ENCODE assay signal across 8 mouse cellular contexts in the genomic region with DNA sequence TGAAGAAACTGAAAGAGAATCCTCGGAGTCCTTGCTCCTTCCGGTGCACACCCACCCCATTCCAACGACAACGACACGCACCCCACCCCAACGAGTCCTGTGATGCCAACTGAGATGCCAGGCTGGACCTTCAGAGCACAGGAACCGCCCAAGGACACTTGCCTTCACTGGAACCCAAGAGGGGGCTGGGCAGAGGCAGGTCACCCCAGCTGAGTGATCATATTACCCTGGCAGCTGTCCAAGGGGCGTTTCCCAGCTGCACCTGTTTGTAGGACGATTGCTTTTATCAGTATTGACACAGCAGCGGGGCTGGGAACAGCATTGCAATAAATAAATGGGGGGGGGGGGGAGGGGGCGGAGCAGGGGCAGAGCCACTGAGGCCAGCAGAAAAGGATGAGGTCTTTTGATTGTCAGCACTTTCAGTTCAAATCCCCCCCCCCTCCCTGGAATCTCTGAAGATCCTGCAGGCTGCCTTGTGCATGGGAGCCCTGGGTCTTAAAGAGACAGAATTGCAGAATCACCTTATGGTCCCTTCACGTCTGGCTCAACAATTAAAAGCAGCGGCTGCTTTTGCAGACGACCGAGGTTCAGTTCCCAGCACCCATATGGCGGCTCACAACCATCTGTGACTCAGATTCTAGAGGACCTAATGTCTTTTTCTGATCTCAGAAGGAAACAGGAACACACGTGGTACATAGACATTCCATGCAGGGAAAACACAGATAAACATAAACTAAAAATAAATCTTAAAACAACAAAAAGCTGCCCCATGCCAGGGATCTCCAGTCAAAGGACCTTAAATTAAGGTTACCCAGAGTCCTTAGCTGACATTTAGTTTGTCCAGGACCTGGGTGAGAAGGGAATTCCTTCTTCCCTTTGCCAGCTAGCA. TPM values are rescaled to one million over a fixed set of nuclear protein-coding genes. Genes with fewer than 3 reads are reported as not detected.
DNase-seq lines count a peak whose midpoint lies in the region; ATAC-seq and TF ChIP-seq lines count a peak whose summit lies in the region.

No protein-coding gene starts in this region.

- peak; percentile 50; the same call in 1 of the 2 replicates for ATAC-seq in forebrain, embryonic 13.5 days
- ATAC-seq in hindbrain, embryonic 11.5 days (ENCODE audit: low FRiP score), result no peak; the same call in 1 of the 2 replicates
- ATAC-seq in limb, embryonic 12.5 days (ENCODE audit: insufficient number of reproducible peaks, insufficient read depth, low FRiP score, low TSS enrichment, low read depth), result no peak
- no peak for ATAC-seq in midbrain, embryonic 14.5 days (ENCODE audit: low FRiP score, low TSS enrichment)

- peak overlapping the region; percentile 31 for H3K4me2 ChIP-seq in forebrain, embryonic 13.5 days
- 0 out of 2 replicates have a peak overlapping the region, but pooled peaks have one; percentile 7 for H3K4me2 ChIP-seq in hindbrain, embryonic 11.5 days (replicated peaks; ENCODE audit: low read depth, low read length)
- peak overlapping the region; percentile 24 for H3K4me2 ChIP-seq in limb, embryonic 12.5 days
- peak overlapping the region; percentile 17; the same call in 1 of the 2 replicates for H3K4me2 ChIP-seq in midbrain, embryonic 14.5 days (ENCODE audit: low read length)

- peak overlapping the region; percentile 23; the same call in 1 of the 2 replicates for H3K4me3 ChIP-seq in ES-Bruce4 (ENCODE audit: low read depth, low read length)
- H3K4me3 ChIP-seq in forebrain, embryonic 13.5 days, result no peak overlapping the region
- no peak overlapping the region for H3K4me3 ChIP-seq in hindbrain, embryonic 11.5 days (ENCODE audit: low read depth, low read length)
- 0 out of 2 replicates have a peak overlapping the region, but pooled peaks have one; percentile 3 for H3K4me3 ChIP-seq in limb, embryonic 12.5 days (replicated peaks)
- no peak overlapping the region for H3K4me3 ChIP-seq in midbrain, embryonic 14.5 days (replicated peaks; ENCODE audit: low read depth, low read length)

- no peak for TF ChIP-seq POLR2A in ES-Bruce4 (IDR thresholded peaks at IDR 0.05; ENCODE audit: insufficient read depth, low read length)

- no peaks in the 10 kb centered on the region for H3K27me3 ChIP-seq in ES-Bruce4 (ENCODE audit: control insufficient read depth, insufficient read depth, low read length, poor library complexity, severe bottlenecking)
- no peaks in the 10 kb centered on the region for H3K27me3 ChIP-seq in forebrain, embryonic 13.5 days
- no peaks in the 10 kb centered on the region for H3K27me3 ChIP-seq in hindbrain, embryonic 11.5 days (ENCODE audit: control insufficient read depth, insufficient read depth, low read length)
- H3K27me3 ChIP-seq in limb, embryonic 12.5 days, result no peaks in the 10 kb centered on the region
- no peaks in the 10 kb centered on the region for H3K27me3 ChIP-seq in midbrain, embryonic 14.5 days (ENCODE audit: control insufficient read depth, insufficient read depth, low read length)

- H3K9ac ChIP-seq in ES-Bruce4 (ENCODE audit: low read depth, poor library complexity, severe bottlenecking), result no peak overlapping the region
- H3K9ac ChIP-seq in forebrain, embryonic 13.5 days, result no peak overlapping the region
- no peak overlapping the region for H3K9ac ChIP-seq in hindbrain, embryonic 11.5 days (ENCODE audit: low read depth, low read length)
- H3K9ac ChIP-seq in limb, embryonic 12.5 days (replicated peaks), result no peak overlapping the region
- no peak overlapping the region for H3K9ac ChIP-seq in midbrain, embryonic 14.5 days (replicated peaks; ENCODE audit: low read length)

- H3K36me3 ChIP-seq in ES-Bruce4 (ENCODE audit: control insufficient read depth, insufficient read depth, low read length, poor library complexity, severe bottlenecking), result no peaks in the 10 kb centered on the region
- no peaks in the 10 kb centered on the region for H3K36me3 ChIP-seq in forebrain, embryonic 13.5 days (ENCODE audit: poor library complexity, severe bottlenecking)
- H3K36me3 ChIP-seq in hindbrain, embryonic 11.5 days (ENCODE audit: control insufficient read depth, insufficient read depth, low read length), result no peaks in the 10 kb centered on the region
- H3K36me3 ChIP-seq in limb, embryonic 12.5 days, result no peaks in the 10 kb centered on the region
- no peaks in the 10 kb centered on the region for H3K36me3 ChIP-seq in midbrain, embryonic 14.5 days (ENCODE audit: control insufficient read depth, insufficient read depth, low read length)

- H3K9me3 ChIP-seq in ES-Bruce4 (replicated peaks; ENCODE audit: control insufficient read depth, insufficient read depth, low read length, poor library complexity, severe bottlenecking), result no peaks in the 10 kb centered on the region
- H3K9me3 ChIP-seq in forebrain, embryonic 13.5 days (replicated peaks), result no peaks in the 10 kb centered on the region
- no peaks in the 10 kb centered on the region for H3K9me3 ChIP-seq in hindbrain, embryonic 11.5 days (ENCODE audit: control insufficient read depth, low read length)
- no peaks in the 10 kb centered on the region for H3K9me3 ChIP-seq in limb, embryonic 12.5 days
- no peaks in the 10 kb centered on the region for H3K9me3 ChIP-seq in midbrain, embryonic 14.5 days (ENCODE audit: control insufficient read depth, low read length)

- H3K4me1 ChIP-seq in ES-Bruce4 (ENCODE audit: control insufficient read depth, insufficient read depth, low read length), result peaks cover 5% of the 10 kb centered on the region
- peaks cover 27% of the 10 kb centered on the region for H3K4me1 ChIP-seq in forebrain, embryonic 13.5 days
- peaks cover 3% of the 10 kb centered on the region; the same call in 1 of the 2 replicates for H3K4me1 ChIP-seq in hindbrain, embryonic 11.5 days (replicated peaks; ENCODE audit: control insufficient read depth, insufficient read depth, low read length)
- peaks cover 24% of the 10 kb centered on the region for H3K4me1 ChIP-seq in limb, embryonic 12.5 days (replicated peaks)
- H3K4me1 ChIP-seq in midbrain, embryonic 14.5 days (ENCODE audit: control insufficient read depth, insufficient read depth, low read length), result peaks cover 16% of the 10 kb centered on the region; the same call in 1 of the 2 replicates

- DNase-seq in adrenal gland, adult 2 months, result peak; percentile 80
- DNase-seq in hindbrain, embryonic 11.5 days (ENCODE audit: low spot score), result peak; percentile 56
- DNase-seq in midbrain, embryonic 14.5 days, result peak; percentile 51
- peak; percentile 79 for DNase-seq in testis, postnatal 10 days (ENCODE audit: low spot score)
- no peak for DNase-seq in right cerebral cortex, postnatal 4 days

- peak; percentile 94 for TF ChIP-seq EP300 in ES-Bruce4 (IDR thresholded peaks at IDR 0.05; ENCODE audit: insufficient read depth, low read depth, low read length)

- WGBS in forebrain, embryonic 13.5 days, result 17% methylated on average over 17 of the region's 17 CpGs
- 21% methylated on average over 17 of the region's 17 CpGs for WGBS in hindbrain, embryonic 11.5 days
- whole genome bisulfite sequencing in limb, embryonic 12.5 days, result 16% methylated on average over 17 of the region's 17 CpGs
- WGBS in midbrain, embryonic 14.5 days, result 18% methylated on average over 17 of the region's 17 CpGs

- TF ChIP-seq CTCF in ES-Bruce4 (IDR thresholded peaks at IDR 0.05; ENCODE audit: low read depth, low read length), result no peak

- H3K27ac ChIP-seq in ES-Bruce4 (ENCODE audit: insufficient read depth, low read length), result peak overlapping the region; percentile 34; the same call in 1 of the 2 replicates
- H3K27ac ChIP-seq in forebrain, embryonic 13.5 days, result peak overlapping the region; percentile 89
- H3K27ac ChIP-seq in hindbrain, embryonic 11.5 days (ENCODE audit: low read depth, low read length), result peak overlapping the region; percentile 95
- peak overlapping the region; percentile 53; the same call in 1 of the 2 replicates for H3K27ac ChIP-seq in limb, embryonic 12.5 days
- H3K27ac ChIP-seq in midbrain, embryonic 14.5 days (replicated peaks; ENCODE audit: low read depth, low read length), result 0 out of 2 replicates have a peak overlapping the region, but pooled peaks have one; percentile 32

RNA-seq across cellular contexts. Expression of gene Pim1, which starts 52.0 kb away (rescaled TPM):
- polyA plus RNA-seq in ES-Bruce4 (2011; ENCODE audit: insufficient read depth, insufficient read length, low read depth, missing spikeins), result 348 and 350 TPM in 2 replicates
- 100 to 1,000 TPM; 120 to 124 TPM for total RNA-seq in adrenal gland, adult 2 months (2021)
- polyA plus RNA-seq in adrenal gland, adult 2 months (2012; rRNA removed), result 150 and 153 TPM in 2 replicates
- polyA plus RNA-seq in forebrain, embryonic 13.5 days (2015; fragmentation: Nextera tagmentation; extraction: Ambion mirVana), result 21.0 and 22.0 TPM in 2 replicates
- polyA plus RNA-seq in hindbrain, embryonic 11.5 days (2014; fragmentation: Nextera tagmentation; extraction: Ambion mirVana), result 16.8 and 18.1 TPM in 2 replicates
- polyA plus RNA-seq in limb, embryonic 12.5 days (2016; fragmentation: Nextera tagmentation; extraction: Ambion mirVana), result 21.4 and 24.2 TPM in 2 replicates
- 10.1 and 10.3 TPM in 2 replicates for polyA plus RNA-seq in midbrain, embryonic 14.5 days (2014; fragmentation: Nextera tagmentation; extraction: Ambion mirVana)

Comparison
In these comparisons a context has a peak if more than half of its experiments do, and no peak if none do; other contexts are left out.
1. H3K27ac ChIP-seq: peak in every context shown above with its lines; median percentile 95 in hindbrain, embryonic 11.5 days; 89 in forebrain, embryonic 13.5 days; 53 in limb, embryonic 12.5 days; 34 in ES-Bruce4; 32 in midbrain, embryonic 14.5 days.
2. H3K4me3 ChIP-seq: peak in ES-Bruce4 (single experiment) and limb, embryonic 12.5 days (single experiment); none in forebrain, embryonic 13.5 days (single experiment), hindbrain, embryonic 11.5 days (single experiment) and midbrain, embryonic 14.5 days (single experiment).
3. Peak in every context shown above with its lines, with median percentiles within 50 percentile points of each other: H3K4me2 ChIP-seq.